Mouse (Mus musculus) hindbrain, embryonic 16.5 days (tissue): ENCODE results near the gene Gm14862. TPM values are rescaled to one million over a fixed set of nuclear protein-coding genes. Genes with fewer than 3 reads are reported as not detected.

Experiments
- ATAC-seq: fragments of 200-750 bp; cut with Nextera tagmentation; 2 replicates; pipeline ENCODE4 v1.8.0; 2017; ENCODE audit warnings: moderate TSS enrichment, moderate library complexity
- H3K27ac ChIP-seq: fragments of 300-500 bp; sonication (generic); 2 replicates; pipeline ENCODE4 v1.5.1; 2014; ENCODE audit warnings: low read depth, mild to moderate bottlenecking, control low read depth, low read length, moderate library complexity
- H3K27me3 ChIP-seq: fragments of 300-500 bp; sonication (generic); replicated peaks from 2 replicates; pipeline ENCODE4 v1.6.1; 2014; ENCODE audit warnings: low read length; ENCODE audit not compliant: control insufficient read depth, insufficient read depth
- H3K36me3 ChIP-seq: fragments of 300-500 bp; sonication (generic); 2 replicates; pipeline ENCODE4 v1.6.1; 2014; ENCODE audit warnings: mild to moderate bottlenecking, low read length, moderate library complexity, mixed read lengths; ENCODE audit not compliant: control insufficient read depth, insufficient read depth
- H3K4me1 ChIP-seq: fragments of 300-500 bp; sonication (generic); 2 replicates; pipeline ENCODE4 v1.6.1; 2014; ENCODE audit warnings: low read depth, low read length; ENCODE audit not compliant: control insufficient read depth, insufficient read depth
- H3K4me2 ChIP-seq: fragments of 300-500 bp; sonication (generic); 2 replicates; pipeline ENCODE4 v1.6.1; 2014; ENCODE audit warnings: mild to moderate bottlenecking, low read length, control low read depth, moderate library complexity
- H3K4me3 ChIP-seq: fragments of 300-500 bp; sonication (generic); 2 replicates; pipeline ENCODE4 v1.5.1; 2014; ENCODE audit warnings: mild to moderate bottlenecking, low read length, control low read depth, moderate library complexity
- H3K9ac ChIP-seq: fragments of 300-500 bp; sonication (generic); 2 replicates; pipeline ENCODE4 v1.6.1; 2014; ENCODE audit warnings: low read depth, mild to moderate bottlenecking, control low read depth, low read length, moderate library complexity
- H3K9me3 ChIP-seq: fragments of 300-500 bp; sonication (generic); 2 replicates; pipeline ENCODE4 v1.6.1; 2014; ENCODE audit warnings: mild to moderate bottlenecking, low read length, moderate library complexity; ENCODE audit not compliant: control insufficient read depth
- WGBS: fragments of 180-500 bp; shearing (Covaris S2); extraction: QIAGEN DNeasy Blood & Tissue Kit; methylation state at CpG from one replicate; pipeline ENCODE4 v1.1.7; 2014; 5-methylcytosine and 5-hydroxymethylcytosine counted together
- polyA plus RNA-seq: library from polyadenylated mRNA; unstranded; fragments of >200 nt; fragmentation: Nextera tagmentation; extraction: Ambion mirVana; gene quantifications from 2 replicates; pipeline ENCODE4 v1.2.1, GENCODE M21; 2015

Gm14862 gene
- polyA plus RNA-seq, 1 experiment from 2014 or later: not detected

GRCm38 (mm10) chrX:9201954-9202353, 54.7 kb downstream of the Gm14862 start:
- Histone ChIP-seq H3K27me3 (no peaks in the 10 kb centered on the region), H3K4me1 (no peaks in the 10 kb centered on the region), H3K9ac (no peak overlapping the region), H3K4me3 (peak overlapping the region; percentile 21), H3K27ac (no peak overlapping the region), H3K9me3 (no peaks in the 10 kb centered on the region), H3K36me3 (no peaks in the 10 kb centered on the region), H3K4me2 (peak overlapping the region; percentile 42)
- ATAC-seq: no peak
- 49% methylated on average over 2 of the region's 2 CpGs for WGBS

Other genes with a start within 250 kb of the Gm14862 start
- gene Fthl17e, start 223.4 kb downstream of the Gm14862 start, polyA plus RNA-seq: not detected in 2 replicates
- gene Fthl17f, start 193.9 kb downstream of the Gm14862 start, polyA plus RNA-seq: not detected in 2 replicates
- gene 4930402K13Rik, start 152.3 kb downstream of the Gm14862 start, polyA plus RNA-seq: not detected in 2 replicates
- gene Lancl3, start 57.0 kb downstream of the Gm14862 start, polyA plus RNA-seq: 4.9 and 5.2 TPM in 2 replicates
- gene Xk, start 15.9 kb upstream of the Gm14862 start, polyA plus RNA-seq: 5.7 TPM in 2 replicates
- 0.43 TPM in 1 of 2 replicates, not detected in the other for gene H2al1m, start 26.9 kb upstream of the Gm14862 start, polyA plus RNA-seq
- not detected in 2 replicates for gene H2al1k, start 93.7 kb upstream of the Gm14862 start, polyA plus RNA-seq
- gene Cybb, start 230.9 kb upstream of the Gm14862 start, polyA plus RNA-seq: 0.64 and 0.70 TPM in 2 replicates